Mouse (Mus musculus) cerebellum, postnatal 4 days (tissue): ENCODE data around the gene Supt4a.

Experiments
- DNase-seq, 2 experiments: peaks; one replicate each; pipeline ENCODE4 v3.0.0; 2022; ENCODE audit warnings: low spot score in 2 of 2, mixed read lengths in 1 of 2

The Supt4a gene

GRCm38 (mm10) chr11:87763988-87764876 lies 26.9 kb downstream of the Supt4a start:
- peak in 1 of 2 experiments; percentile 49 for DNase-seq

DNA sequence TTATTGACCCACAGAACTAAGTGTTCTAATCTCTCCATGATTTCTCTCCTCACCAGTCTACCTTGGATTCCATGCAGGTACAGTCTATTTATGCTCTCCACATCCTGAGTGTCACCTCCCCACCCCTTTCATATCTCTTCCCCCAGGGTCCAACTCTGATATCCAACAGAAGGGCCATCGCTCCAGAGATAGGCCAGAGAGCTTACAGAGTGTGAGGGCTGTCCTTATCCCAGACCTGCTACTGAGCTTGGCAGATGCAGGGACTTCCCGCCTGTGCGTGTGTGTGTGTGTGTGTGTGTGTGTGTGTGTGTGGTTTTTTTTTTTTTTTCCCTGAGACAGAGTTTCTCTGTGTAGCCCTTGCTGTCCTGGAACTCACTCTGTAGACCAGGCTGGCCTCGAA lies 31.4 kb downstream of the Supt4a start:
- no peak for DNase-seq

DNA sequence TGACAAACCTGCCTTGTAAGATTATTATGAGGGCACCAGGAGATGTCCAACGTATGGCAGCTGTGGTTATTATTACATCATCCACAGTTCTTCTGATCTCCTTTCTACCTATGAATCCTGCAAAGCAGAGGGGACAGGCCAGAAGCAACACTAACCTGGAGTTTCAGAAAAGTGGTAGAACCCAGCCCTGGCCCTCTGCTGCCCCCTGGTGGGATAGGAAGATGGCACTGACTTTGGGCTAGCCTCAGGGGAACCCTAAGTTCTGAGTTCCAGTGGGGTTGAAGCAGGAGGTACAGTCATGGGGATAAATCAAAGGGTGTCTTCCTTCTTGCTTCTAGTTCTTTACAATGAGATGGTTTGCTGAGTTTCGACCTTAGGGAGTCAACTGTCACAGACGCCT lies 33.6 kb downstream of the Supt4a start:
- DNase-seq: peak; percentile 61 to 70

GRCm38 (mm10) chr11:87772354-87772753 lies 35.0 kb downstream of the Supt4a start:
- no peak for DNase-seq

- DNase-seq: peak in 1 of 2 experiments; percentile 71
These were observed 40.9 kb downstream of the Supt4a start for GRCm38 (mm10) chr11:87778100-87778765.

- no peak for DNase-seq
These were observed 41.6 kb downstream of the Supt4a start for GRCm38 (mm10) chr11:87778915-87779314.

DNA sequence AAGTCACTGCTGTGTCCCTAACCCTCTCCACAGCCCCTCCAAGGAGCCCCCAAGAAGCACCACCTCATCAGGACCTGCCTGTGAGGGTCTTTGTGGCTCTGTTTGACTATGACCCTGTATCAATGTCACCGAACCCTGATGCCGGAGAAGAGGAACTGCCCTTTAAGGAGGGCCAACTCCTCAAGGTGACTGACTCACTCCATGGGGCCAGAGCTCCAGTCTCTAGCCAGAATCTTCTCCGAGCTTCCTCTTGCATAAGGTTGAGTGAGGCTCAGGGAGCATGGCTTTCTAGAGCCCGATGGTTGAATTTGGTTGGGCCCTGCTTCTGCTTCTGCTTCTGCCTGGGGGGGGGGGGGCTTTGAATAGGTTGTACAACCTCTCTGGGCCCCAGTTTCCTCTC lies 42.0 kb downstream of the Supt4a start:
- no peak for DNase-seq

GRCm38 (mm10) chr11:87780130-87780529 lies 42.8 kb downstream of the Supt4a start:
- no peak for DNase-seq

DNA sequence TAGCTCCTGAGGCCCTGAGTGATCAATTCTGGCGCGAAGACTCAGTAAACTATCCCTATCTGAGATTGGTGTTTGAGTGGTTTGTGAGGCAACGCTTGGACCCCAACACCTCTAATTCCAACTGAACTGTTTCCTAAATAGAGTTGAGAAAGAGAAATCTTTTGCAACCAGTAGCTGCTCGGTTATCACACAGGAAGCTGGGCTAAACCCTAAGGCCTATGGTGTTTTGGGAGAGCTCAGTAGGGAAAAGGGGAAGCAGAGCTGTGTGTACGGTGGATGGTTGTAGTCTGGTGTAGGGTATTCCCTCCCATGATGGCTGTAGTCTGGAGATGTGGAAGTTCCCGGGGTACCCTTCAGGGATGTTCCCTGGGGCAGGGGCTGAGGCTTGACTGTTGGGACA lies 52.7 kb downstream of the Supt4a start:
- DNase-seq: no peak
